ENCODE assay signal across 8 mouse cellular contexts in genomic region chr4:154802210-154802609, GRCm38 (mm10). TPM values are rescaled to one million over a fixed set of nuclear protein-coding genes. Genes with fewer than 3 reads are reported as not detected.
A peak's percentile ranks its signal among the peaks of the same experiment; 100 is the strongest.
DNase-seq lines count a peak whose midpoint lies in the region; ATAC-seq and TF ChIP-seq lines count a peak whose summit lies in the region.
"Had no signal": no experiment of that assay in that cellular context is flagged by ENCODE, and none has a peak within 500 bp of the region (broad histone marks: within the 10 kb centered on the region; RNA-seq: fewer than 3 reads in every experiment).

No protein-coding gene starts in this region.

- no peak for DNase-seq in lung, adult 2 months
- DNase-seq in limb, embryonic 10.5 days (ENCODE audit: low spot score): peak; percentile 73
- DNase-seq in retina, postnatal 1 day: peak; percentile 56
- DNase-seq in Muller cell, postnatal 12 days (ENCODE audit: inconsistent ontology term): no peak
- DNase-seq in cerebellum, adult 9-11 months: no peak
- DNase-seq: heart, postnatal 4 days had no signal

- TF ChIP-seq CTCF in lung, adult 2 months (IDR thresholded peaks at IDR 0.05; ENCODE audit: insufficient read depth, low read length): no peak

- H3K9me3 ChIP-seq in lung, embryonic 15.5 days: no peaks in the 10 kb centered on the region
- no peaks in the 10 kb centered on the region for H3K9me3 ChIP-seq in forebrain, embryonic 12.5 days
- H3K9me3 ChIP-seq in limb, embryonic 10.5 days (replicated peaks): no peaks in the 10 kb centered on the region

- no peak overlapping the region for H3K27ac ChIP-seq in lung, embryonic 15.5 days
- no peak overlapping the region for H3K27ac ChIP-seq in forebrain, embryonic 12.5 days
- peak overlapping the region; percentile 86 for H3K27ac ChIP-seq in limb, embryonic 10.5 days

- no peaks in the 10 kb centered on the region for H3K4me1 ChIP-seq in lung, embryonic 15.5 days
- H3K4me1 ChIP-seq in lung, adult 2 months (ENCODE audit: control insufficient read depth, insufficient read depth, low read length): no peaks in the 10 kb centered on the region
- peaks cover 17% of the 10 kb centered on the region for H3K4me1 ChIP-seq in forebrain, embryonic 12.5 days
- peaks cover 43% of the 10 kb centered on the region for H3K4me1 ChIP-seq in limb, embryonic 10.5 days

- 4% methylated on average over 26 of the region's 26 CpGs for WGBS in lung, embryonic 15.5 days
- WGBS in lung, adult 2 months: 11% methylated on average over 26 of the region's 26 CpGs
- under 1% methylated on average over 26 of the region's 26 CpGs for WGBS in forebrain, embryonic 12.5 days
- 2% methylated on average over 26 of the region's 26 CpGs for WGBS in limb, embryonic 10.5 days

- ATAC-seq in lung, embryonic 15.5 days (ENCODE audit: borderline replicate concordance, extremely low read depth, low FRiP score, low TSS enrichment): no peak
- no peak for ATAC-seq in forebrain, embryonic 12.5 days (ENCODE audit: low FRiP score)

- peak overlapping the region; percentile 27; the same call in 1 of the 2 replicates for H3K4me2 ChIP-seq in lung, embryonic 15.5 days
- H3K4me2 ChIP-seq in forebrain, embryonic 12.5 days: peak overlapping the region; percentile 40

- peaks cover 32% of the 10 kb centered on the region for H3K27me3 ChIP-seq in lung, embryonic 15.5 days
- H3K27me3 ChIP-seq in forebrain, embryonic 12.5 days: peaks cover 63% of the 10 kb centered on the region
- peaks cover 76% of the 10 kb centered on the region for H3K27me3 ChIP-seq in limb, embryonic 10.5 days (ENCODE audit: low read depth, poor library complexity, severe bottlenecking)

- TF ChIP-seq POLR2A in lung, adult 2 months (IDR thresholded peaks at IDR 0.05; ENCODE audit: borderline replicate concordance, extremely low read depth, low read depth, low read length): no peak

- H3K9ac ChIP-seq in lung, embryonic 15.5 days: no peak overlapping the region
- H3K9ac ChIP-seq in forebrain, embryonic 12.5 days: 0 out of 2 replicates have a peak overlapping the region, but pooled peaks have one; percentile 25

- no peak overlapping the region for H3K4me3 ChIP-seq in lung, embryonic 15.5 days
- H3K4me3 ChIP-seq in lung, adult 2 months (replicated peaks; ENCODE audit: extremely low read depth, low read depth, low read length): no peak overlapping the region
- H3K4me3 ChIP-seq in forebrain, embryonic 12.5 days (replicated peaks): no peak overlapping the region
- peak overlapping the region; percentile 28 for H3K4me3 ChIP-seq in limb, embryonic 10.5 days

- no peaks in the 10 kb centered on the region for H3K36me3 ChIP-seq in lung, embryonic 15.5 days
- no peaks in the 10 kb centered on the region for H3K36me3 ChIP-seq in forebrain, embryonic 12.5 days (replicated peaks)
- no peaks in the 10 kb centered on the region for H3K36me3 ChIP-seq in limb, embryonic 10.5 days

RNA-seq across cellular contexts. Expression of gene Ttc34, which starts 35.0 kb away (rescaled TPM):
- polyA plus RNA-seq in lung, embryonic 15.5 days (2015; fragmentation: Nextera tagmentation; extraction: Ambion mirVana): 0.19 and 0.26 TPM in 2 replicates
- 4.8 and 5.1 TPM in 2 replicates for polyA plus RNA-seq in lung, adult 2 months (2012; rRNA removed)
- polyA plus RNA-seq in forebrain, embryonic 12.5 days (2016; fragmentation: Nextera tagmentation; extraction: Ambion mirVana): 0.26 and 0.38 TPM in 2 replicates
- 0.41 and 0.46 TPM in 2 replicates for polyA plus RNA-seq in limb, embryonic 10.5 days (2016; fragmentation: Nextera tagmentation; extraction: Ambion mirVana)

Comparison
In these comparisons a context has a peak if more than half of its experiments do, and no peak if none do; other contexts are left out.
1. DNase-seq: peak in limb, embryonic 10.5 days (single experiment) and retina, postnatal 1 day (single experiment); none in lung, adult 2 months (single experiment), Muller cell, postnatal 12 days (single experiment) and cerebellum, adult 9-11 months (single experiment).